Mouse (Mus musculus) lung, postnatal 0 days (tissue): Measurements from ENCODE around the gene Acsf2.

Source experiments
- CTCF ChIP-seq: IDR thresholded peaks from 2 replicates; pipeline ENCODE4 v1.5.1; 2016; ENCODE audit warnings: antibody characterized with exemption, mild to moderate bottlenecking
- EP300 ChIP-seq: IDR thresholded peaks from 2 replicates; pipeline ENCODE4 v1.6.1; 2016; ENCODE audit warnings: antibody characterized with exemption, mild to moderate bottlenecking, control low read depth

DNA sequence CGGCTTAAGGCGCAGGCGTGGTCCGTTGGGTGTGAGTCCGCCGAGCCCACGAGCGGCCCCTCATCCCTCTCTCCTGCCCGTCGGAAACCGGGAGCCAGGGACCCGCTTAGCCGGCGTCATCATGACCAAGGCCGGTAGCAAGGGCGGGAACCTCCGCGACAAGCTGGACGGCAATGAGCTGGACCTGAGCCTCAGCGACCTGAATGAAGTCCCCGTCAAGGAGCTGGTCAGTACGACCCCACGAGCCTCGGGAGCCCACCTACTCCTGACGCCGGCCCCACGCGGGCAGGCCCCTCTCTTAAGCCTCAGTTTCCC is 28.2 kb upstream of the Acsf2 start:
- TF ChIP-seq EP300 (no peak), CTCF (no peak)
